Mouse (Mus musculus) liver, adult 2 months (tissue): ENCODE results near the gene Prokr2. TPM values are rescaled to one million over a fixed set of nuclear protein-coding genes. Genes with fewer than 3 reads are reported as not detected.

Experiments used
- DNase-seq: peaks from one replicate; pipeline ENCODE4 v3.0.0-alpha.2; 2011; ENCODE audit warnings: low read depth, low spot score; ENCODE audit errors: extremely low read depth
- H3K27ac ChIP-seq: fragments of 200-500 bp; replicated peaks from 2 replicates; pipeline ENCODE4 v1.5.1; 2012; ENCODE audit warnings: low read depth, mild to moderate bottlenecking, control low read depth, inconsistent platforms, low read length; ENCODE audit not compliant: insufficient read depth
- H3K27me3 ChIP-seq: fragments of 200-500 bp; 2 replicates; pipeline ENCODE4 v1.6.1; 2012; ENCODE audit warnings: mild to moderate bottlenecking, moderate library complexity, low read length, inconsistent platforms; ENCODE audit not compliant: control insufficient read depth, insufficient read depth
- H3K36me3 ChIP-seq: fragments of 200-500 bp; 2 replicates; pipeline ENCODE4 v1.6.1; 2012; ENCODE audit warnings: low read length, inconsistent platforms; ENCODE audit not compliant: control insufficient read depth, insufficient read depth
- H3K4me1 ChIP-seq: fragments of 200-500 bp; 2 replicates; pipeline ENCODE4 v1.6.1; 2011; ENCODE audit warnings: low read length; ENCODE audit not compliant: control insufficient read depth, insufficient read depth
- H3K4me3 ChIP-seq: fragments of 200-500 bp; 2 replicates; pipeline ENCODE4 v1.5.1; 2011; ENCODE audit warnings: low read depth, mild to moderate bottlenecking, control low read depth, low read length, moderate library complexity; ENCODE audit not compliant: insufficient read depth
- H3K79me2 ChIP-seq: fragments of 200-500 bp; 2 replicates; pipeline ENCODE4 v1.6.1; 2012; ENCODE audit warnings: inconsistent platforms, mild to moderate bottlenecking, low read length, moderate library complexity; ENCODE audit not compliant: control insufficient read depth, insufficient read depth
- H3K9ac ChIP-seq: fragments of 200-500 bp; 2 replicates; pipeline ENCODE4 v1.6.1; 2012; ENCODE audit warnings: low read depth, mild to moderate bottlenecking, control low read depth, inconsistent platforms, low read length
- CTCF ChIP-seq: fragments of 200-500 bp; IDR thresholded peaks from 2 replicates; pipeline ENCODE4 v1.5.1; 2011; ENCODE audit warnings: low read depth, low read length, control low read depth
- POLR2A ChIP-seq: fragments of 200-500 bp; IDR thresholded peaks from 2 replicates; pipeline ENCODE4 v1.6.1; 2011; ENCODE audit warnings: low read length, control low read depth; ENCODE audit not compliant: insufficient read depth; ENCODE audit errors: extremely low read depth
- WGBS: fragments of 180-500 bp; shearing (Covaris S2); methylation state at CpG from one replicate; pipeline ENCODE4 v1.1.7; 2018; 5-methylcytosine and 5-hydroxymethylcytosine counted together
- polyA plus RNA-seq: library from polyadenylated mRNA; depleted of rRNA; stranded (reverse); fragments of >200 nt; gene quantifications from 2 replicates; pipeline ENCODE4 v1.2.3, GENCODE M21; 2012; rRNA removed
- total RNA-seq: library from RNA; depleted of rRNA; stranded (reverse); fragments of >200 nt; gene quantifications from 2 replicates; pipeline ENCODE4 v1.2.3, GENCODE M21; 2014; rRNA removed

Gene Prokr2
- not detected in 2 replicates for total RNA-seq
- polyA plus RNA-seq: not detected in 2 replicates

DNA sequence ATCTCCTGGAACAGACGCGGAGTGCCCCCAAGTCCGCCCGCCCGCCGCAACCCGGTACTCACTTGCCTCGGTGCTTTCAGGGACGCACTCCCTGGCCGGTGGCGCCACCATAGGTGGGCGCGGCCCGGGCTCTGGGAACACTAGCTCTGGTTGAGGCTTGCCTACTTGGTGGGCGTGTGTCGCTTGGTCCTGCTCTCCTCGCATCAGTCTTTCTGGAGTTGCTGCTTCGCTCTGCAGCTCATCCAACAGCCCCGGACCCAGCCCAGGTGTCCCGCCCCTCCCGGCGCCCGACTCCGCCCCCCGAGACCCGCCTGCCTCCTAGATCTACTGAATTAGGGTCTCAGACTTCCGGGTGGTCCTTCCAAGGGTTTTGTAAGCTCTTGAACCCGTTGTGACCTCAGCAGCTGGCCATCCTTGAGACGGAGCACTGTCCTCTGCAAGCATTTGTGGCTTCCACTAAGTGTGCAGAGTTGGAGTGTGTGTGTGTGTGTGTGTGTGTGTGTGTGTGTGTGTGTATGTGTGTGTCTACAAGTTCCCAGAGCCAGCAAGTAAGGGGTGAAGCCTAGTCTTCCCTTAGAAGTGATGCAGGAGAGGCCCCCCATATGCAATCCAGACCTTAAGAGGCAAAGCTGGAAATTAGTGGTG, at the start of gene Prokr2:
Gene Prokr2 (minus strand): TSS at position 254 of the 645 bp plus-strand sequence.
- H3K36me3 ChIP-seq: no peaks in the 10 kb centered on the region
- no peaks in the 10 kb centered on the region for H3K79me2 ChIP-seq
- H3K9ac ChIP-seq: no peak within 1 kb of the TSS
- peak within 1 kb of the TSS; percentile 5; the same call in 1 of the 2 replicates for H3K4me3 ChIP-seq
- peaks cover 15% of the 10 kb centered on the region for H3K27me3 ChIP-seq
- no peaks in the 10 kb centered on the region for H3K4me1 ChIP-seq
- WGBS: 4% methylated on average over 29 of the region's 29 CpGs
- no peak within 1 kb of the TSS for H3K27ac ChIP-seq
- TF ChIP-seq CTCF: no peak
- no peak for TF ChIP-seq POLR2A
- DNase-seq: no peak

DNA sequence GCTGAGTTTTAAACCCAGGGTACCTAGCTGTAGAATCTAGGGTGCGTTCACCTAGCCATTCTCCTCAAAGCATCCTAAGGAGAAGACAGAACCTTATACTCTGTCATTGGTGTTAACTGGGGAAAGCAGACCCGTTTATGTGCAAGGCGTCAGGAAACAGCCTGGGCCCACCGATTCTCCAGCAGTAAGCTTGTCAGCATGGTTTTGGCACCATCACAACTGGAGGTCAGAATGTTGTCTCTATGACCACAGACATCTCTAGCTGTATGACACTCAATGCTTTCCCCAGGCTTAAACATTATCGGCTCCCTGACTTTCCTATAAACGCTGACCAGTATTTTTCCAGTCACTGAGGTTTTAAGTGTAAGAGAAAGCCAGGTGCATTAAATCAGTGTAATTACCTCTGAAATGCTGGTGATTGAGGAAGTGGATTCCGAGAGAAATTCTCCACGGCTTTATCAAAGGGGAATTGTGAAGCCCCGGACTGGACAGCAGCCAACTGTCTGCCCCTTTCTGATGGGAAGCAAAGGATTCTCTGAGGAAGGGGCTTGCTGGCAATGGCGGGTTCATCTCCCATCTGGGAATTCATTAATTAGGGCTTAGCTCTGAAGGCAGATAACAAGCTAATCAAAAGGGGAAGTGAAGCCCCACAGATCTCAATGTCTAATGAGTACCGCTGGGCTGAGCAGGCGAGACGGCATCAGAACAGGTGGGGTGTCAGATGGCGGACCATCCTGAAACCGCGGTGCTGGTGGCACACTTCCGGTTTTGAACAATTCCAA, 42.1 kb upstream of the Prokr2 start:
- no peak overlapping the region for H3K4me3 ChIP-seq
- WGBS: 76% methylated on average over 17 of the region's 17 CpGs
- H3K27ac ChIP-seq: no peak overlapping the region
- H3K4me1 ChIP-seq: no peaks in the 10 kb centered on the region
- TF ChIP-seq CTCF (no peak), POLR2A (no peak)
- H3K79me2 ChIP-seq: no peaks in the 10 kb centered on the region
- H3K27me3 ChIP-seq: no peaks in the 10 kb centered on the region
- no peaks in the 10 kb centered on the region for H3K36me3 ChIP-seq
- DNase-seq: no peak
- H3K9ac ChIP-seq: no peak overlapping the region

DNA sequence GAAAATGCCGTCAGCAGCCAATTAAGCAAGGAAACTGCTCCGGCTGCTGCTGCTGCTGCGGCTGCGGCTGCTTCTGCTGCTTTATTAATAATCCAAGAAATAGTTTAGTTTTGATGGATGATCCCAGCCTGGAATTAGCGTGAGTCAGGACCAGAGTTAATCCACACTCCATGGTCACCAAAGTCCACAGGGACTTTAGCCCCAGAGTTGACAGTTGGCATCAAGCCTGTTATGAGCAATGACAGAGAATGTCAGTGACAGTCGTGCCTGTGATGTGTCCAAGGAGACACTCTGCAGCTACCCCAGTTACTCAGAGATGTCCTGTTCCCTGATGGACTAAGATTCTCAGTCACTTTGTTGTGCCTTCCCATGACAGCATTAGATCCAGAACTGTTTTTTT, 40.3 kb upstream of the Prokr2 start:
- Histone ChIP-seq H3K27ac (no peak overlapping the region), H3K4me1 (no peaks in the 10 kb centered on the region), H3K4me3 (no peak overlapping the region), H3K79me2 (no peaks in the 10 kb centered on the region), H3K27me3 (no peaks in the 10 kb centered on the region), H3K9ac (no peak overlapping the region), H3K36me3 (no peaks in the 10 kb centered on the region)
- TF ChIP-seq CTCF (no peak), POLR2A (no peak)
- peak; percentile 50 for DNase-seq
- 65% methylated on average over 6 of the region's 6 CpGs for WGBS

DNA sequence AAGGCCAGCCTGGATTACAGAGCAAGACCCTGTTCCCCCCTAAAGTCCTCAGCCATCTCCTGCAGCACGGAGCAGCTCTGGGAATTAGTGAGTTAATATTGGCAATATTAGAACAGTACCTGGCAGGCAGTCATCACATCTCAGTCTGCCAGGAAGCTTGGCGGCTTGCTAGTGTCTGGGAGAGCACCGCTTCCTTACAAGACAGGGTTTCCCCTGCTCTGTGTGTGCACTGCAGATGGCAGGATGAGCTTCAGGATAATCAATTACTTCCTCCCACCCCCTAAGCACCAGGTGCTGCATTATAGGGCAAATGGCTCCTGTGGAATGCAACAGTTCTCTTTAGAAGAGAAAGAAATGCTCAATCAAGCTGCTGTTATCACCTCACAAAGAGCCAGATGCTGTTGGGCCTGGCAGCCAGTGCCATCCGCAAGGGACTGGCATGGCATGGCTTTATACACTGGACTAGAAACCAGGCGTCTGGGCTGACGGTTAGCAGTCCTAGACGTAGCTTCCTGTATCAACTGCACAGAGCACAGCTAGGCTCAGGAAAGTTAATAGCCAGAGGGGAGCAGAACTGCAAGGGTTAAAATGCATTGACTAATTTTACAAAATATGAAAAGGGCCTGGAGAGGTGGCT, 38.3 kb upstream of the Prokr2 start:
- H3K27ac ChIP-seq: no peak overlapping the region
- H3K4me1 ChIP-seq: no peaks in the 10 kb centered on the region
- DNase-seq: no peak
- H3K27me3 ChIP-seq: no peaks in the 10 kb centered on the region
- no peaks in the 10 kb centered on the region for H3K36me3 ChIP-seq
- no peaks in the 10 kb centered on the region for H3K79me2 ChIP-seq
- TF ChIP-seq CTCF (no peak), POLR2A (no peak)
- H3K9ac ChIP-seq: no peak overlapping the region
- WGBS: 87% methylated on average over 7 of the region's 7 CpGs
- H3K4me3 ChIP-seq: no peak overlapping the region

DNA sequence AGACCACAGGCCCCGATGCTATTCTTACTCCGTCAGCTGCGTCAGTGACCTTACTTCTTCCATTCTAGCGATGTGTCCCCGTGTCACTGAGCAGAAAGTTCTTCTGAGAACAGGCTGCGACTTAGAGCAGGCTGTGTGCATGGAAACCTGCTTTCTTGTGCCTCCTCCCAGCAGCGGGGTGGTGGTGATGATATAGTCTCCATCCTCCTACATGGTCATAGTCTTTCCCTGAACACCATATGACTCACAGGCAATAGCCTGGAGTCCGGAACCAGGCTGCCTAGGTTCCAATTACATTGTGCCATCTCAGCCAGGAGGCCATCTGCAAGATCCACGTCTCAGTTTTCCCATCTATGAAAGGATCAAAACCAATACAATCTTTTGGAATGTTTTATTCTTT, 37.6 kb upstream of the Prokr2 start:
- WGBS: 87% methylated on average over 9 of the region's 9 CpGs
- H3K4me3 ChIP-seq: no peak overlapping the region
- no peak overlapping the region for H3K9ac ChIP-seq
- H3K27me3 ChIP-seq: no peaks in the 10 kb centered on the region
- H3K27ac ChIP-seq: no peak overlapping the region
- H3K36me3 ChIP-seq: no peaks in the 10 kb centered on the region
- TF ChIP-seq POLR2A: no peak
- TF ChIP-seq CTCF: no peak
- no peaks in the 10 kb centered on the region for H3K79me2 ChIP-seq
- no peak for DNase-seq
- H3K4me1 ChIP-seq: no peaks in the 10 kb centered on the region
